Mouse (Mus musculus): Measurements from ENCODE around the gene Nup85.

GRCm38 (mm10) chr11:115623487-115624070 lies 59.3 kb downstream of the Nup85 start:
- TF ChIP-seq POLR2A (IDR thresholded peaks at IDR 0.05; ENCODE audit: low read depth, low read length) (no peak), CTCF (IDR thresholded peaks at IDR 0.05; ENCODE audit: extremely low read depth, insufficient read length, insufficient replicate concordance, low read depth, low read length) (peak; percentile 37; the same call in 1 of the 2 replicates)

All from small intestine, adult 2 months (tissue).